Mouse (Mus musculus): ENCODE measurements around the gene Il6st. TPM values are rescaled to one million over a fixed set of nuclear protein-coding genes. Genes with fewer than 3 reads are reported as not detected.

Gene Il6st
- polyA plus RNA-seq, 1 experiment, result 65.3 TPM

DNA sequence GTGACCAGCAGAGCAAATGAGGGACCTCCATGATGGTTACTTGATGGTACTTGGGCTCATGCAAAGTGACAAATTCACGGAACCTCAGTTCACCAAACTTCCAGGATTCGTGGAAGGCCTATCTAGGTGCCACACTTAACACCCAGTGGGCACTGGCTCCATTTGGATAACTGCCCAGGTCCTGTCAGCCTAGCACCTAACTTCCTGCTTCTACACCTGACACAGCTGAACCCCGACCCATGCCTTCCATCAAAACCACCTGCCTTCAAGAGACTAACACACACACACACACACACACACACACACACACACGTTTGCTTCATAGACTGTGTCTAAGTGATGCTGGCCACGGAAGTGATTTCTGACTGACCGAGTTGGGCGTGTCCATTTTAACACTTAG is 47.9 kb downstream of the Il6st start:
- TF ChIP-seq POLR2A (IDR thresholded peaks at IDR 0.05; ENCODE audit: borderline replicate concordance, low read depth, low read length) (no peak), CTCF (IDR thresholded peaks at IDR 0.05; ENCODE audit: low read depth, low read length) (no peak)
- Histone ChIP-seq H3K4me3 (ENCODE audit: insufficient read depth, low read length) (no peak overlapping the region), H3K27ac (ENCODE audit: insufficient read depth, low read depth, low read length) (no peak overlapping the region), H3K4me1 (ENCODE audit: control insufficient read depth, insufficient read depth, low read length) (peaks cover 18% of the 10 kb centered on the region)

GRCm38 (mm10) chr13:112512824-112513223 is 49.0 kb downstream of the Il6st start:
- Histone ChIP-seq H3K4me3 (ENCODE audit: insufficient read depth, low read length) (no peak overlapping the region), H3K27ac (ENCODE audit: insufficient read depth, low read depth, low read length) (no peak overlapping the region), H3K4me1 (ENCODE audit: control insufficient read depth, insufficient read depth, low read length) (peaks cover 15% of the 10 kb centered on the region)
- no peak for TF ChIP-seq CTCF (IDR thresholded peaks at IDR 0.05; ENCODE audit: low read depth, low read length)
- TF ChIP-seq POLR2A (IDR thresholded peaks at IDR 0.05; ENCODE audit: borderline replicate concordance, low read depth, low read length), result no peak

- TF ChIP-seq CTCF (IDR thresholded peaks at IDR 0.05; ENCODE audit: low read depth, low read length), result no peak
- no peak for TF ChIP-seq POLR2A (IDR thresholded peaks at IDR 0.05; ENCODE audit: borderline replicate concordance, low read depth, low read length)
- H3K4me1 ChIP-seq (ENCODE audit: control insufficient read depth, insufficient read depth, low read length), result peaks cover 15% of the 10 kb centered on the region
- H3K27ac ChIP-seq (ENCODE audit: insufficient read depth, low read depth, low read length), result no peak overlapping the region
- no peak overlapping the region for H3K4me3 ChIP-seq (ENCODE audit: insufficient read depth, low read length)
Observed at GRCm38 (mm10) chr13:112514546-112514945, 50.7 kb downstream of the Il6st start.

DNA sequence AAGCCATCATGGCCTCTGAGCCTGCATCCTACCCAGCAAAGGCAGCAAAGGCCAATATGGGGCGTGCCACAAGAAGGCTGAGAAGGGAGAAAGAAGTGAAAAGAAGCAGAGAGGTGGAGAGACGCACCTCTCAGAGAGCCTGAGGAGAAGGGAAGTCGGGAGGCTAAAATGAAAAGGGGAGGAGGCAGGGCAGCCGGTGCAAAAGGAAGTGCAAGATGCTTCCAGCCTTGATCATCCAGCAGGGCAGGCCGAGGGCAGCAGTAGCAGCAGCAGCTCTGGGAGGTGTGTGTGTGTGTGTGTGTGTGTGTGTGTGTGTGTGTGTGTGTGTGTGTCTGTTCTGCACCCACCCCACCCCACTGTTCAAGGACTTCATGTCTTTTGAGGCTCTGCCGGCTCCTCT is 58.4 kb downstream of the Il6st start:
- TF ChIP-seq CTCF (IDR thresholded peaks at IDR 0.05; ENCODE audit: low read depth, low read length) (no peak), POLR2A (IDR thresholded peaks at IDR 0.05; ENCODE audit: borderline replicate concordance, low read depth, low read length) (no peak)

DNA sequence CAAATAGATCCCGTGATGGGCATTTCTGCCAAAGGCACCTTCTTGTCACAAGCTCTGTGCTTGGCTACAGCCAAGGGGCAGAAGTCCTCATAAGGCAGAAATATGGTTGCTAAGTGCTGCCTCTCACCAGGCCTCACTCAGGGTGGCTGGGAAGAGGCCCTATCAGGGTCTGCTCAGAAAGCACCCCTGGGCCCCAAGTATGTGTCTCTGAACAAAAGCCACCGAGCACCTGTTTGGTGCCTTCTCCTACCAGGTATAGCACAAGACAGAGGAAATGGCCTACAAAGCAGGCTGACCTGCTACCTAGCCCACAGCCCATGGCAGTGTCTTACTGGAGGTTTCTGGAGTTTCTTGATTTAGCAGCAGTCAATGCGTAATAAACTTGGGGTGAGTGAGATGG is 59.0 kb downstream of the Il6st start:
- Histone ChIP-seq H3K4me1 (ENCODE audit: control insufficient read depth, insufficient read depth, low read length) (no peaks in the 10 kb centered on the region), H3K27ac (ENCODE audit: insufficient read depth, low read depth, low read length) (no peak overlapping the region), H3K4me3 (ENCODE audit: insufficient read depth, low read length) (no peak overlapping the region)
- TF ChIP-seq POLR2A (IDR thresholded peaks at IDR 0.05; ENCODE audit: borderline replicate concordance, low read depth, low read length) (no peak), CTCF (IDR thresholded peaks at IDR 0.05; ENCODE audit: low read depth, low read length) (no peak)

More for the DNA sequence above, 58.4 kb downstream of the Il6st start:
- H3K27ac ChIP-seq (ENCODE audit: insufficient read depth, low read depth, low read length), result no peak overlapping the region
- H3K4me3 ChIP-seq (ENCODE audit: insufficient read depth, low read length), result no peak overlapping the region
- H3K4me1 ChIP-seq (ENCODE audit: control insufficient read depth, insufficient read depth, low read length), result no peaks in the 10 kb centered on the region

GRCm38 (mm10) chr13:112523346-112523970 is 59.6 kb downstream of the Il6st start:
- Histone ChIP-seq H3K4me3 (ENCODE audit: insufficient read depth, low read length) (no peak overlapping the region), H3K4me1 (ENCODE audit: control insufficient read depth, insufficient read depth, low read length) (no peaks in the 10 kb centered on the region), H3K27ac (ENCODE audit: insufficient read depth, low read depth, low read length) (no peak overlapping the region)
- TF ChIP-seq POLR2A (IDR thresholded peaks at IDR 0.05; ENCODE audit: borderline replicate concordance, low read depth, low read length), result no peak
- no peak for TF ChIP-seq CTCF (IDR thresholded peaks at IDR 0.05; ENCODE audit: low read depth, low read length)

DNA sequence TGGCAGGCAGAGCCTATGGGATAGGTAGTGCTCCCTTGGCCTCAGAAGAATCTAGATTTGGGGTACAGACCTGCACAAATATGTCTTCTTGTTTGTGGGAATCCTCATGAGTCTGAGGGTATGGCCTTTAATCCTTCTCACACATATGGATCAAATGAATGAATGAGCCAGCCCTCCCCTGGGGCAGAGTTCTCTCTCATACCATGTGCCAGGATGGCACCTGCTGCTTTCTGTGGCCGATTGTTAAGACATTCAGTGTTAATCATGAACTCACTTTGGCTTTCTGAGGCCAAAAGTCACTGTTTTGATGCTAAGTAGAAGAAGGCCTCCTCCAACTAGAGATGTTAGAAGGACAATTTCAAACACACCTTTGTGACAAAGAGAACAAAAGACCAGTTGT is 63.3 kb downstream of the Il6st start:
- TF ChIP-seq POLR2A (IDR thresholded peaks at IDR 0.05; ENCODE audit: borderline replicate concordance, low read depth, low read length), result no peak
- TF ChIP-seq CTCF (IDR thresholded peaks at IDR 0.05; ENCODE audit: low read depth, low read length), result no peak
- Histone ChIP-seq H3K27ac (ENCODE audit: insufficient read depth, low read depth, low read length) (no peak overlapping the region), H3K4me1 (ENCODE audit: control insufficient read depth, insufficient read depth, low read length) (peaks cover 5% of the 10 kb centered on the region; the same call in 1 of the 2 replicates), H3K4me3 (ENCODE audit: insufficient read depth, low read length) (no peak overlapping the region)

DNA sequence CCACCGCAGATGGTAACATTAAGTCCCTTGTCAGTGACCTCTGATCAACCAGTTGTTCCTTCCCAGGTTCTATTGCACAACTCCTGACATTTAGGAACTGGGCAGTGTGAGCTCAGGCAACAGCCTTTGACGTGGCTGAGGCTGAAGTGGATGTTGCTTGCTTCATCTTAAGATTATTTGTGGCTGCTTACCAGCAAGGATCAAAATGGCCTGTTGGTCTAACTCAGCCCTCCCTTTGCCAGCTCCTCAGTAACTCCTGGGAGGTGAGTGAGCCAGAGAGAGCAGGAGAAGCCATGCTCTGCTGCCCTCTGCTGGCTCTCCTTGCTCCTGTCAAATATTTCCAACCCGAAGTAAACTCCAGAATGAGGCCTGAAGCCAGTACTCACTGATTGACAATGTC is 66.0 kb downstream of the Il6st start:
- Histone ChIP-seq H3K4me1 (ENCODE audit: control insufficient read depth, insufficient read depth, low read length) (peaks cover 10% of the 10 kb centered on the region; the same call in 1 of the 2 replicates), H3K27ac (ENCODE audit: insufficient read depth, low read depth, low read length) (no peak overlapping the region)

GRCm38 (mm10) chr13:112532235-112532634 is 68.4 kb downstream of the Il6st start:
- Histone ChIP-seq H3K27ac (ENCODE audit: insufficient read depth, low read depth, low read length) (no peak overlapping the region), H3K4me1 (ENCODE audit: control insufficient read depth, insufficient read depth, low read length) (peaks cover 10% of the 10 kb centered on the region; the same call in 1 of the 2 replicates), H3K4me3 (ENCODE audit: insufficient read depth, low read length) (no peak overlapping the region)
- TF ChIP-seq CTCF (IDR thresholded peaks at IDR 0.05; ENCODE audit: low read depth, low read length) (no peak), POLR2A (IDR thresholded peaks at IDR 0.05; ENCODE audit: borderline replicate concordance, low read depth, low read length) (no peak)

More for the DNA sequence above, 66.0 kb downstream of the Il6st start:
- TF ChIP-seq POLR2A (IDR thresholded peaks at IDR 0.05; ENCODE audit: borderline replicate concordance, low read depth, low read length) (no peak), CTCF (IDR thresholded peaks at IDR 0.05; ENCODE audit: low read depth, low read length) (peak; percentile 90)
- no peak overlapping the region for H3K4me3 ChIP-seq (ENCODE audit: insufficient read depth, low read length)

GRCm38 (mm10) chr13:112533556-112533955 is 69.7 kb downstream of the Il6st start:
- TF ChIP-seq CTCF (IDR thresholded peaks at IDR 0.05; ENCODE audit: low read depth, low read length), result no peak
- TF ChIP-seq POLR2A (IDR thresholded peaks at IDR 0.05; ENCODE audit: borderline replicate concordance, low read depth, low read length), result no peak
- Histone ChIP-seq H3K4me1 (ENCODE audit: control insufficient read depth, insufficient read depth, low read length) (peaks cover 10% of the 10 kb centered on the region; the same call in 1 of the 2 replicates), H3K27ac (ENCODE audit: insufficient read depth, low read depth, low read length) (no peak overlapping the region), H3K4me3 (ENCODE audit: insufficient read depth, low read length) (no peak overlapping the region)

All from bone marrow macrophage, adult 2 months (primary cell).